Mouse (Mus musculus) cerebellum, adult 2 months (tissue): ENCODE results near the gene Iqcf4. TPM values are rescaled to one million over a fixed set of nuclear protein-coding genes. Genes with fewer than 3 reads are reported as not detected.

ENCODE experiments used
- DNase-seq, 2 experiments: peaks; one replicate each; pipeline ENCODE4 v3.0.0; 2021
- H3K27ac ChIP-seq: fragments of 200-500 bp; 2 replicates; pipeline ENCODE4 v1.5.1; 2012; ENCODE audit warnings: low read length, control low read depth, inconsistent platforms; ENCODE audit not compliant: insufficient read depth
- H3K27me3 ChIP-seq: fragments of 200-500 bp; 2 replicates; pipeline ENCODE4 v1.6.1; 2012; ENCODE audit warnings: inconsistent platforms, mild to moderate bottlenecking, low read length, moderate library complexity; ENCODE audit not compliant: control insufficient read depth, insufficient read depth
- H3K4me1 ChIP-seq: fragments of 200-500 bp; 2 replicates; pipeline ENCODE4 v1.6.1; 2011; ENCODE audit warnings: low read length; ENCODE audit not compliant: control insufficient read depth, insufficient read depth
- H3K4me3 ChIP-seq: fragments of 200-500 bp; replicated peaks from 2 replicates; pipeline ENCODE3; 2011; ENCODE audit warnings: mild to moderate bottlenecking, low read depth, low read length, control low read depth; ENCODE audit not compliant: insufficient read depth
- CTCF ChIP-seq: fragments of 200-500 bp; IDR thresholded peaks from 2 replicates; pipeline ENCODE4 v1.5.1; 2011; ENCODE audit warnings: low read depth, mild to moderate bottlenecking, control low read depth, low read length, moderate library complexity, borderline replicate concordance; ENCODE audit not compliant: insufficient read depth
- POLR2A ChIP-seq: fragments of 200-500 bp; IDR thresholded peaks from 2 replicates; pipeline ENCODE4 v1.6.1; 2011; ENCODE audit warnings: low read length, control low read depth, borderline replicate concordance; ENCODE audit not compliant: insufficient read depth
- WGBS: fragments of 180-500 bp; shearing (Covaris S2); methylation state at CpG from one replicate; pipeline ENCODE4 v1.1.7; 2018; 5-methylcytosine and 5-hydroxymethylcytosine counted together
- polyA plus RNA-seq: library from polyadenylated mRNA; depleted of rRNA; stranded (reverse); fragments of >200 nt; gene quantifications from 2 replicates; pipeline ENCODE4 v1.2.3, GENCODE M21; 2012; rRNA removed

Gene Iqcf4
- polyA plus RNA-seq = not detected in 2 replicates

DNA sequence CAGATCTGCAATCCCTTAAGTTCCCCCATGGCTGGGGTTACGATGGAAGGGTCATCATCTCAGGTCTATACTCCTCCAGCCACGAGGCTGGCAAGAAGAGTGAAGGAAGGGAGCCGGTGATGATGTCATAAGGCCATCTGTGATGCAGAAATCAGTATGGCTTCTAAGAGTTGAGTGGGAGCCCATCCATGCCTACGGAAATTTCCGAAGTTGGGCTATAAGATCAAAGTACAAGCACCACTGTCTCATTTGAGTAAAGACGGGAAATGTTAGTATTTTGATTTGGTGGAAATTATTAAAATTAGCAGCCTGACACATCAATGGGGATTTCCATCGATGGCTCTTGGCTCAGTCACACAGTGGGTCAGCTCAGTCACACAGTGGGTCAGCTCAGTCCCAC, at the start of gene Iqcf4:
TSS of gene Iqcf4 (minus strand) at position 101 of the 400 bp plus-strand sequence.
- Histone ChIP-seq H3K27ac (no peak within 1 kb of the TSS), H3K4me1 (no peaks in the 10 kb centered on the region), H3K27me3 (no peaks in the 10 kb centered on the region), H3K4me3 (no peak within 1 kb of the TSS)
- WGBS = 82% methylated on average over 7 of the region's 7 CpGs
- TF ChIP-seq POLR2A (no peak), CTCF (no peak)
- no peak for DNase-seq

DNA sequence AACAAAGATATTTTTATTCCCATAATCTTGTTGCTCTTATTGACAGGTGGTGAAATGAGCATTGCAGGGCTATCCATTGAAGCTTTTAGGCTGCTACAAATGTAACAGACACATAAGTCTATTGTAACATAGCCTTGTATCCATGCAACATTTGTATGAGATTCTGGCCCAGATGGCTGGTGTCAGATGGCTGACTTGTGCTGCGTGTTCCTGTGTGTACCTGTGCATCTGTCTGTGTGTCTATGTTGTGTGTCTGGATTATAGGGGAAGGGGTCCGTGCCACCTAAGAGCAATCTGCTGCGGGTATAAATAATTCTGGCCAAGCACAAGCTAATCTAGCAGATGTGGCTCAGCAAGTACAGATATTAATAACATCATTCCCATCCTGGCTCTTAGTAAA, 46.7 kb upstream of the Iqcf4 start:
- H3K4me1 ChIP-seq = no peaks in the 10 kb centered on the region
- H3K27me3 ChIP-seq = no peaks in the 10 kb centered on the region
- no peak overlapping the region for H3K27ac ChIP-seq
- no peak for TF ChIP-seq CTCF
- TF ChIP-seq POLR2A = no peak
- H3K4me3 ChIP-seq = no peak overlapping the region
- WGBS = 73% methylated on average over 3 of the region's 3 CpGs
- no peak for DNase-seq

DNA sequence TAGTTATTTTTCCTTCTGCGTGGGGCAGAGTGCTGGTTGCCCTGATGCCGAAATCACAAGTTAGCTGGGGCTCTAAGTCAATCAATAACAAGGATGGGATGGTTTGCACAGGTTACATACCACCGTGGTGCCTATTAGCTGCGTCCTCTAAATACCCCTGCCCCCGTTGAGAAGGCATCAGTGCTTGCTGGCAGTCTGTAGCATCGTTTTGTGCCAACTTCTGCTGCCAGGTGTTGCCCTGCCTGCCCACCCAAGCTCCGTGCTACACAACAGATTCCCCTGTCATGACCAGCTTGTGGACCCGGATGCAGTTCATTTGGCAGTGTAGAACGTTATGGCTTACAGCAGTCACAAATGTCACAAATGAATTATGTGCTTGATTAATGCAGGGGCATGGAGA, 45.5 kb upstream of the Iqcf4 start:
- no peak for DNase-seq
- Histone ChIP-seq H3K27ac (no peak overlapping the region), H3K4me3 (no peak overlapping the region), H3K4me1 (no peaks in the 10 kb centered on the region), H3K27me3 (no peaks in the 10 kb centered on the region)
- 29% methylated on average over 9 of the region's 9 CpGs for WGBS
- no peak for TF ChIP-seq POLR2A
- TF ChIP-seq CTCF = no peak

DNA sequence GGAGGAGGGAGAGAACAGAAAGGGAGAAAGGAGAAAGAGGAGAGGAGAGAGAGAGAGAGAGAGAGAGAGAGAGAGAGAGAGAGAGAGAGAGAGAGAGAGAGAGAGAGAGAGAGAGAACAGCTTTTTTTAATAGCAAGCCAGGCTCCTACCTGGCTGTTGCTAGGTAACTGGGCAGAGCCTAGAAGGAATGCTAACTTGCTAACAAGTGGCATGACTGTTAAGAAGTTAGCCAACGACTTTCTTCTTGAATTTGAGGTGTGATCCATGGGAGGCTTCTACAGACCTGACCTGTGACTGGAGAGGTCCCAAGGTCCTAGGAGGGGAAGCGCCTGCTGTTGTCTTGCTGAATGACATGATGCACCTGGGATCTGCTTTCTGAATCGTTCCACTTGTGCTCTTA, 43.8 kb upstream of the Iqcf4 start:
- no peak for DNase-seq
- WGBS = 44% methylated on average over 3 of the region's 3 CpGs
- H3K4me3 ChIP-seq = no peak overlapping the region
- no peak for TF ChIP-seq POLR2A
- no peak for TF ChIP-seq CTCF
- H3K4me1 ChIP-seq = no peaks in the 10 kb centered on the region
- no peaks in the 10 kb centered on the region for H3K27me3 ChIP-seq
- no peak overlapping the region for H3K27ac ChIP-seq

DNA sequence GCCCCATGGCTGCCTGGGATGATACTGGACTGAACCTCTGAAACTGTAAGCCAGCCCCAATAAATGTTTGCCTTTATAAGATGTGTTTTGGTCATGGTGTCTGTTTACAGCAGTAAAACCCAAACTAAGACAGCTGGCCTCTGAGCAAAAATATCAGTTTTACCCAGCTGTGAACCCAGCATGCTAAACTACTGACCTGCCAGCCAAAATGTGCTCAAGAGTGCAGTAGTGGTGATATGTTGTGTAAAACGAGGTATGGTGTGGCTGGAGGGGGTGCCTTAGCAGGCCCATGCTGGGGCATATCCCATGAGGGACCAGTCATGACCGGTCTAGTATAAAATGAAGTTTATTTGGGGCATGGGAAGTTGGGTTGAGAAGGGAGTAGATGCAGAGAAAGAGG, 43.2 kb upstream of the Iqcf4 start:
- no peaks in the 10 kb centered on the region for H3K27me3 ChIP-seq
- no peaks in the 10 kb centered on the region for H3K4me1 ChIP-seq
- no peak for DNase-seq
- no peak for TF ChIP-seq POLR2A
- TF ChIP-seq CTCF = no peak
- no peak overlapping the region for H3K4me3 ChIP-seq
- WGBS = 56% methylated on average over 2 of the region's 2 CpGs
- H3K27ac ChIP-seq = no peak overlapping the region

DNA sequence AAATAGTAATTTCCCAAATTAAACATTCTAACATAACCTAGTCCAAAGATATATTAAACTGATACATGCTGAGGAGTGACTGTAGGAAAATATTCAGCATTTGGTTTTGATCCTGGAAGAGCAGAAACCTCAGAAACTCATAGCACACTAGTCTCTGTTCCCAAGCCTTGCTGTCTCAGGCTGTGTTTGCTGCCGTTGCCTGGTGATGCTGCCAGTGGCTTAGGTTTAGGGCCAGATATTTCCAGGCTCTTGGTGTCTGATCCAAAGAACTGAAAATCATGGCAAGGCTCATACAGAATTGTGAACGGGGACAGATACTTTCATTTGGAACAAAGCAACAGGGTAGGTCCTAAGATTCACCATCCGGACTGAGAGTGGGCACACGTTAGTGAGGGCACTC, 39.9 kb upstream of the Iqcf4 start:
- no peak for TF ChIP-seq CTCF
- no peak for TF ChIP-seq POLR2A
- Histone ChIP-seq H3K27ac (no peak overlapping the region), H3K27me3 (no peaks in the 10 kb centered on the region), H3K4me1 (no peaks in the 10 kb centered on the region), H3K4me3 (no peak overlapping the region)
- WGBS = 68% methylated on average over 4 of the region's 4 CpGs
- no peak for DNase-seq

DNA sequence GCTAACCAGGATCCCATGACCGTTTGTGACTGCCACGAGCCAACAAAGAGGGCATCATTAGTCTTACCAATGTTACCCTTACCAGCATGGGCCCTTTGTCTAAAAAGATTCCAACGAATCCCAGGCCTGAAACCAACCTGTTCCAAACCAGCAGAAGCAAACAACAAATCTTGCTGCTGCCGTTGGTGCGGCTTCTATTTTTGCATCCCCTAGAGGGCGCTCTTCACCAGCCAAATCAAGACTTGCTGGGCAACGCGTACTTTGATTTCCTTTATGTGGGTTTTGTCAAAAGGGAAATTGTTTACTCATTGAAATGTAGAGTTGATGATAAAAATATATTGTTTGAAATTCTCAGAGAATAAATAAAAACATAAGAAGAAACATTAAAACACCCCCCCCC, 29.8 kb upstream of the Iqcf4 start:
- Histone ChIP-seq H3K4me1 (no peaks in the 10 kb centered on the region), H3K4me3 (no peak overlapping the region), H3K27me3 (no peaks in the 10 kb centered on the region), H3K27ac (no peak overlapping the region)
- WGBS = 20% methylated on average over 8 of the region's 8 CpGs
- TF ChIP-seq POLR2A (no peak), CTCF (peak; percentile 64)
- peak; percentile 24 to 34 for DNase-seq

DNA sequence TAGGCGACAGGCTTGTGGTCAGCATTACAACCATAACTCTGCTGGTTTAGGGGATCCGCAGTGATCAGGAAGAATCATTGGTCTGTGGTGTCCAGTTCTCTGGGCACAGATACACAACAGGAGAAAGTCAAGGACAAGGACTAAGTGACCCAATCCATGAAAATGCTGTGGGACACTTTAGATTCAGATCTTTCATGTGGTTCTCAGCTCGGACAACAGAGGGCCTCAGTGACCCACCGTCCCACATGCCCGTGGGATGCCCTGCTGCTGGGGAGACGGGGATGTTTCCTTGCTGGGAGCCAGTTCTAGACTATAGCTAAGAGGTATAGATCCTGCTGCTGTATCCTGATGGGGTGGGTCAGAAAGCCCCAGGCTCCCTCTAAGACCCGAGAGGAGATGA, 27.7 kb upstream of the Iqcf4 start:
- DNase-seq = no peak
- TF ChIP-seq POLR2A (no peak), CTCF (no peak)
- no peak overlapping the region for H3K4me3 ChIP-seq
- no peak overlapping the region for H3K27ac ChIP-seq
- 34% methylated on average over 7 of the region's 7 CpGs for WGBS
- no peaks in the 10 kb centered on the region for H3K27me3 ChIP-seq
- H3K4me1 ChIP-seq = no peaks in the 10 kb centered on the region
